Mouse (Mus musculus) spleen, postnatal 14 days (tissue): ENCODE results near the gene Nlgn3.
"Not testable (repeated sequence)": the region's sequence is repeated elsewhere in the genome, so short reads cannot be mapped to it uniquely, and the experiment has no call there.

Experiments
- DNase-seq, 2 experiments: peaks; one replicate each; pipeline ENCODE4 v3.0.0; 2021 to 2022; ENCODE audit warnings: low spot score in 2 of 2

Nlgn3 gene

DNA sequence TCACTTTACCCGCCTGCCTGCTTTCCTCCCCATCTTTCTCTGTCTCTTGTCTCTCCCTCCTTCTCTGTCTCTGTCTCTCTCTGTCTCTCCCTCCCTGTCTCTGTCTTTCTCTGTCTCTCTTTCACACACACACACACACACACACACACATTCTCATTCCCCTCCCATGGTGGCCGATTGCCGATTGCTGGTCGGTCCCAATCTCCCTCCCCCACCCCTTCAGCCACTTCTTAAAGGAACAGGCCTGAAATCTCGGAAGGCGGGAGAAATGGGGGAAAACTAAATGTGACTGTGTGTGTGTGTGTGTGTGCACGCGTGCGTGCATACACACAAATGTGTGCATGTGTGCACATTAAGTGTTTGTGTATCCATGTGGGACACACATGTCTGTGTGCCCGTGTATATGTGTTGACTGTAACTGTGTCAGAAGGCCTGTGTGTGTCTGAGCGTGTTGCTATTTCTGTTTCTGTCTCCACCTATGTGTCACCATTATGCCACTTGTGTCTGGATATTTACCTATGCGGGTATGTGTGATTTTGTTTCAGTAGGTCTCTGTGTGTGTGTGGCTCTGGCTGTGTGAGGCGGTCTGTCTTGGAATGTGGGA, 1.6 kb downstream of the Nlgn3 start:
- no peak for DNase-seq

DNA sequence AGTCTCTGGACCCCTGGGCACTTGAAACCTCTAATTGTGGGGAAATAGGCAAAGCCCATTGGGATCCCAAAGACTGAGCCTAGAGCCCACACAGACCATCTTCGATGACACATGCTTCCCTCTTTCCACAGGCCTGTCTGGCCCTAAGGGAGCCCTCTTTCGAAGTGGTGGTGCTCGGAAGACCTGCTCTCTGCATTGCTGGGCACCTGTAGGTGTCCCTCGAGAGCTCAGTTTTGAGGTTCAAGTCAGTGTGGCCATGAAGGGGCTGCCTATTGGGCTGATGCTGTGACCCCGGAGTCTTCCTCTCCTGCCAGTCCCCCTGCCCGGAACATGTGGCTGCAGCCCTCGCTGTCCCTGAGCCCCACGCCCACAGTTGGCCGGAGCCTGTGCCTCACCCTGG, 2.7 kb downstream of the Nlgn3 start:
- no peak for DNase-seq

DNA sequence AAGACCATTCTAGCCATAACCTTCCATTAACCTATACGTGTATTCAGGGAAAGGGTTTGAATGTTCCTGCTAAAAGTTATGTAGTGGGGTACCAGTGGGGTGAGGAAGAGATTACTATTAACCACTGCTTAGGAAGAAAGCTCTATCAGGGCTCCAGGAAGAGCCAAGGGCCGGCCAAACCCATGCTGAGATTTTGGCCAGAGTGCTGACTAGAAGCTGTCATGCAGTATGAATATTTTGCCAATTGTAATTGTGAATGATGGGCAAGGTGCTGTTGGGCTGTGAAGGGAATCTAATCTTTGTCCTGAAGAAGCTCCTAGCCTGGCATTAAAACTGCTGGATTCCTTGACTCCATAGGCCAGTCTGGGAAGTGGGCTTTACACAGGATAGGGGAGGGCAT, 5.7 kb downstream of the Nlgn3 start:
- no peak for DNase-seq

DNA sequence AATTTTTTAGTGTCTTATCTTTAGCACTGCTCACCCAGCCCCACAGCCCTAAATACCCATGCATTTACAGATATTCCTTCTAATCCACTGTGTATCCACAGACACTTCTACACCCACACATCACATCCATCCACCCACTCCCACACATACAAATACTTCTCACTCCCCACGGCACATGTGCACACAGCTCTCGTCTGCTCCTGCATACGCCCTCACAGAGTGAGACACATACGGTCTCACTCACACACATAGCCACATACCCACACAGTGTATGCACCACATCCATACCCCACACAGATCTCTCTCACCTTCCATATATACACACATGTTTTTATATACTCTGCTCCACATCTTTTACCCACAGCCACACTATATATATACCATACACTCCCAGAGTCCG, 10.3 kb downstream of the Nlgn3 start:
- no peak for DNase-seq

DNA sequence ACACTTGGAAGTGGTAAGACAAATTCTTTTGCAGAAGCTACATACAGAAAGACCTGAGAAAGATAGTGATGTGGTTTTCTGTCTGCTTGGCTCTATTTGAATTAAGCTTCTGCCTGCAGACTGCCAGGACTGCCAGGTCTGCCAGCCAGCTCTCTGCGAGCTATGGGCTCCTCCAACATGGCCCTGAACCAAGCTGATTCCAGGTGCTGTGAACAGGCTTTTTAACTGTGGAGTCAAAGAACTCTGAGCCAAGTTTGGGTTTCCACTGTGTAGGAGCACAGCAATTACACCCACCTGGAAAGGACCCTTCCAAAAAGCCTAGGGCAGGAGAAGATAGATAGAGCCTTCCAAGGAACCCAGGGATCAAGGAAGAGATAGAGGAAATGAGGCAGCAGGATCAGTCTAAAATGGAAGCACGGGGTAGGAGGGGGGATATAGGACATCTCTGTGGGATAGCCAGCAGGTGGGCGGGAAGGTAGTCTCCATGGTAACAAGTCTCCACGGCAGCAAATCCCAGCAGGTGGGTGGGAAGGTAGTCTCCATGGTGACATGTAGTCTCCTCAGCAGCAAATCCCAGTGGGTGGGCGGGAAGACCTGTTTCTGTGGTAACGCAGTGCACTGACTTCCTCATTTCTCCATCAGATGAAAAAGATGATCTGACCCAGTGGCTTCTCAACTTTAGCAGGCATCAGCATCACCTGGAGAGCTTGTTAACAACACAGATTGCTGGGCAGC, 14.8 kb downstream of the Nlgn3 start:
- no peak for DNase-seq

DNA sequence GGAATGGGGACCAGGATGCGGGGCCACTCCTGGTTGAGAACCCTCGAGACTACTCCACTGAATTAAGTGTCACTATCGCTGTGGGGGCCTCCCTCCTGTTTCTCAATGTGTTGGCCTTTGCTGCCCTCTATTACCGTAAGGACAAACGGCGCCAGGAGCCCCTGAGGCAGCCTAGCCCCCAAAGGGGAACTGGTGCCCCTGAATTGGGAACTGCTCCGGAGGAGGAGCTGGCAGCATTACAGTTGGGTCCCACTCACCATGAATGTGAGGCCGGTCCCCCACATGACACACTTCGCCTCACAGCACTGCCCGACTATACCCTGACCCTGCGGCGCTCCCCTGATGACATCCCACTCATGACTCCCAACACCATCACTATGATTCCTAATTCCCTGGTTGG, 20.8 kb downstream of the Nlgn3 start:
- no peak for DNase-seq

DNA sequence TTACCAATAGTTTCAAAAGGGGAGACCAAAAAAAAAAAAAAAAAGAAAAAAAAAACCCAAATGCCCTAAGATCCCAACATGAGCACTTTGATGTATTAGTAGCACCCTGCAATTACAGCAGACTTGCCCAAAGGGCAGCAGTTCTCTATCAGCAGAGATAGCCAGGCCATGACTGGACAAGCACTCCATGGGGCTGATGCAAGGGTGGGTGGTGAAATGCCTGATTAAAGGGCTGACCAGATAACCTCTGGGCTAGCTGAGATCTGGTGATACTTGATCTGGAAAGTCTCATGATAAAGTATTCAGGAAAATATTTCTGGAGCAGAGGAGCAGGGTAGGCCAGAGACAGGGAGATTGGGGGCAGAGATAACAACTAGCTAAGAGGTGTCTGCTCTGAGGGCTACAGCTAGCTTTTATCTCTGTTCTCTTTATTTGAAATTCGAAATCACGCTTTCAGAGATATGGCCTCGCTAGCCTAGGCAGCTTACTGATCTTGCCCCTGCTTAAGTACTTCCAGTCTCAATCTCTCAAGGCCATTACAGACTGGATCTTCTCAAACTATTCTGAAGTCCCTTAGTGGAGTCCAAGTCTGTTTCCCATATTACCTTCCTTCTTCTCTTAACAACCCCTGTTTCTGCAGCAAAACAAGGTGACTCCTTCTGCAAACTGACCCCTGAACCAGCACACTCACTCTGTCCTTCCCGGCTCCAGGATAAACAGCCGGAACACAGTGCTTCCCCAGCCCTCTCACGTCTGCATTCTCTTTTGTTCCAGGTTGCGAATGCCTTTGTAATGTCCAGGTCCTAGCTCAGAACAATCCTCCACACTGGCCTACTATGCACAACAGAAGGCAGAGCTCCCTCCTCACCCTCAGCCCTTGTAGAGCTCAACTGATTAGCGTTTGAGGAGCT, 27.3 kb downstream of the Nlgn3 start:
- DNase-seq = no peak

DNA sequence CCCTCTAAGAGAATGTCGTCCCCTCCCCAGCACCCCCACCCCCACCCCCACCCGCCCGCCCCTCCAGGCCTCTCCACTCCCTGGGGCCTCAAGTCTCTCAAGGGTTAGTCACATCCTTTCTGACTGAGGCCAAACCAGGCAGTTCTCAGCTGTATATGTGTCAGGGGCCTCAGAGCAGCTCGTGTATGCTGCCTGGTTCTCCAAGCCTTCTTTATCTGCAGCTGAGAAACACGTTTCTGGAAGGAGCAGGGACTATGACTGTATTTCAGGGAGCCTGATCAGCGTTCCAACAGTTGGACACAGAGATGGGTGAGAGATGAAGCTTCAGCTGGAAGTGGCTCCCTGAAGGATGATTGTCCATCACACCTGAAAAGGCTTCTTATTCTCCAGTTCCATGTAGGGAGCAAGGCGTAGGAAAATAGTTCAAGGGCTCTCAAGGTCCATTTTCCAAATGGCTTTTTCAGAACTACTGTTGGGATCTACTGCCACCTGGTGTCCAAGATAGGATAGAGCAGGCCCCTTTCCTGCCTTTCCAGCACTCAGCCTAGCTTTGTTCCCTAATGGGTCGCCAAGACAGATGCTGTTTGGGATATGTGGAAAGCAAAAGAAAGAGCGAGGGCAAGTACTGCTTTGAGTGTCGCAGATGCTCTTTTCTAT, 30.5 kb downstream of the Nlgn3 start:
- peak; percentile 10 to 42 for DNase-seq

DNA sequence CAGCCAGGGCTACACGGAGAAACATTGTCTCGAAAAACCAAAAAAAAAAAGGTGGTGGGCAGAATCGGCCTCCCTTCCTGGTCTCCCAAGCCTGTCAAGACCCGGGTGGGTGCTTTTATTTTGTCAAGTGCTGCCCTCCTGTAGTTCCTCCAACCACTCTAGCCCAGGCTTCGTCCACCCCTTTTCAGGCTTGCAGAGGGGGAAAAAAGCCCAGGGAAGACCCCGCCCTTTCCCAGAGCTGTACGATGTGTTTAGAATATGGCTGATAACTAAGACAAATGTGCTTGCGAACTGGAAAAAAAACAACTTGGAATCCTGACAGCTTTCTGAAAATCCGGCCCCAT, 33.0 kb downstream of the Nlgn3 start:
- DNase-seq = no peak

DNA sequence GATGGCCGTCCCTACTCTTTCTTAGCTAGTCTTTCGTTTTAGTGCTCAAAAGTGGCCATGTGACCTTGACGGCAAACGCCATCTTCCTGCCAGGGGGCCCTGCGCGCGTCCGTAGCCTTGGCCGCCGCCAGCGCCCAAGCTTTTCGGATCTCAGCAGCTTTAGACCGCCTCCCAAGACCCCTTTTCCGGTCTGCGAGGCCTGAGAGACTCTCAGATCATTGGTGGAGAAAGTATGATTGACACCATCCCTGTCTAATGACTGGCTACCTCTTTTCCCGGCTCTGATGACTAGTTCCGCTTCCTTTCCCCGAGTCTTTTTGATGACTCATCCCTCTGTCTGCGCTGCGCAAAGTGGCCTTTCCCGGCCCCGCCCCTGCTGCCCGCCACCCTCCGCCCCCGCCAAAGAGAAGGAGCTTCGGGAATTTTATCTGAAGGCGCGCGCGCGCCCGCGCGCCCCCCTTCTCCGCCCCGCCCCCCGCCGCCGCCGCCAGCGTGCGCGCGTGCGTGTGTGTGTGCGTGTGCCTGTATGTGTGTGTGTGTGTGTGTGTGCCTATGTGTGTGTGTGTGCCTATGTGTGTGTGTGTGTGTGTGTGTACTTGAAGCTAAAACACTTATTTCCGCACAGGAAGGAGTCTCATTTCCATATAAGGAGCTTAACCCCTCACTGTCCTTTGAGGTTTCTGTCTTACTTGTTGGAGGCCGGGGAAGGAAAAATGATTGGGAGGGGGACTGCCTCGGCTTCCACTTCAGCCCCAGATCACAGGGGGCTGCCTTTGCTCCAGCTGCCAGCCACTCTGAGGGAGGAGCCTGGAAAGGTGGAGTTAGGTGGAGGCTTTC, 33.6 kb downstream of the Nlgn3 start:
- peak; percentile 50 to 70 for DNase-seq

DNA sequence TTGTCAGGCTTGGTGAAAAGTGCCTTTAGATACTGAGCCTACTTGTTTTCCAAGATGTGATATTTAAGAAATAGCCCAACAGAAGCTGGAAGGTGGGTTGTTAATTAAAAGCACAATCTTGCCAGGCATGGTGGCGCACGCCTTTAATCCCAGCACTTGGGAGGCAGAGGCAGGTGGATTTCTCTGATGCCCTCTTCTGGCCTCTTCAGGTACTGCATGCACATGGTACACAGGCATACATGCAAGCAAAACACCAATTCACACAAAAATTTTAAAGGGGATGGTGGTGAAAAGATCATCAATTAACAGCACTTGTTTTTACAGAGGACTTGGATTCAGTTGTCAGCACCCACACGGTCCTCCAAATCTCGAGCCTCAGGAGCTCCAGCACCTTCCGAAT, 35.6 kb downstream of the Nlgn3 start:
- peak in 1 of 2 experiments; percentile 9 for DNase-seq

DNA sequence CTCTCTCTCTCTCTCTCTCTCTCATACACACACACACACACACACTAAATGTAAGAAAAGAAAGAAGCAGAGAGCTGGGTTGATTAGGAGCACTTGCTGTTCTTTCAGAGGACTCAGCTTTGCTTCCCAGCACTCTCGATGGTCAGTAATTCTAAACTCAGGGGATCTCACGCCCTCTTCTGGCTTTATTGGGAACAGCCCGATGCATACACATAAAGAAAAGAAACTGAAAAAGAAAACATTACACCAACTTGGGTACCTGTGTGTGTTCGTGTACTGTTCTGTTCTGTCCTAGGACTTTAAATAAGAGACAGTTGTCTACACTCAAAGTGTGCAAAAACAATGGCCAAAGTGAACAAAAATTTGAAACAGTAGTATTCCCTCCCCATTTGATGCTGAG, 39.7 kb downstream of the Nlgn3 start:
- no peak for DNase-seq

DNA sequence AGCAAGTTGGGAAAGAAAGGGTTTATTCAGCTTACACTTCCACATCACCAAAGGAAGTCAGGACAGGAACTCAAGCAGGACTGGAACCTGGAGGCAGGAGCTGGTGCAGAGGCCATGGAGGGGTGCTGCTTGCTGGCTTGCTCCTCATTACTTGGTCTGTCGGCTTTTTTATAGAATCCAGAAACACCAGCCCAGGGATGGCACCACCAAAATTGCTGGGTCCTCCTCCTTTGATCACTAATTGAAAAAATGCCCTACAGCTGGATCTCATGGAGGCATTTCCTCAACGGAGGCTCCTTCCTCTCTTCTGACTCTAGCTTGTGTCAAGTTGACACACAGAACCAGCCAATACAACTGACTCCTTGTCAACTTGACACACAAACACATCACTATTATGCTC, 43.9 kb downstream of the Nlgn3 start:
- DNase-seq = not testable (repeated sequence)

DNA sequence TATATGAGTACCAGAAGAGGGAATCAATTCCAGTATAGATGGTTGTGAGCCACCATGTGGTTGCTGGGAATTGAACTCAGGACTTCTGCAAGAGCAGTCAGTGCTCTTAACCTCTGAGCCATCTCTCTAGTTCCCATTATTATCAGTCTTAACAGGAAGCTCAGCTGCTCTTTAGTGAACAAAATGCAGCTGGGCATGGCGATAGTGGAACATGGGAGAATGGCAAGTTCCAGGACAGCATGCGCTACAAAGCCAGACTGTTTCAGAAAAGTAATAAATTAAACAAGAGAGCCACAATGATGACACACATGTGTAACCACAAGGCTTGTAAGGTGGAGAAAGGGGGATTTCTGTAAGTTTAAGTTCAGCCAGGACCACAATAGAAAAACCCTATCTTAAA, 46.5 kb downstream of the Nlgn3 start:
- DNase-seq = no peak

DNA sequence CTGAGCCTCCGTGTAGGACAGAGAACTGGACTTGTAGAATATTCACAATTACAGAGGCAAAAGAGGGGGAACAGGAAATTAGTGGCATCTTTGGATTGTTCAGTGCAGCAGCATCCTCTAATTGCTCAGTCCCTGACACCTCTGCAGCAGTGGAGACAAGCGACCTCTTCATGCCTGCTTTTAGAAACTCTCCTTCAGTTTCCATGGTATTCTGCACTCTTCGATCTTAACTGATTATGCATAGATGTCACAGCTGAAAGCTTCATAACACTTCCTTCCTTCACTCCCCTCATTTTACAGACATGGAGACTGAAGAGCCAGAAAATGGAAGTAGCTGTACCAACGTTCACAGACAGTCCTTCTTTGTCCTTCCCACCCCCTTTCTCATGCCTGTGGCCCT, 47.5 kb downstream of the Nlgn3 start:
- no peak for DNase-seq

DNA sequence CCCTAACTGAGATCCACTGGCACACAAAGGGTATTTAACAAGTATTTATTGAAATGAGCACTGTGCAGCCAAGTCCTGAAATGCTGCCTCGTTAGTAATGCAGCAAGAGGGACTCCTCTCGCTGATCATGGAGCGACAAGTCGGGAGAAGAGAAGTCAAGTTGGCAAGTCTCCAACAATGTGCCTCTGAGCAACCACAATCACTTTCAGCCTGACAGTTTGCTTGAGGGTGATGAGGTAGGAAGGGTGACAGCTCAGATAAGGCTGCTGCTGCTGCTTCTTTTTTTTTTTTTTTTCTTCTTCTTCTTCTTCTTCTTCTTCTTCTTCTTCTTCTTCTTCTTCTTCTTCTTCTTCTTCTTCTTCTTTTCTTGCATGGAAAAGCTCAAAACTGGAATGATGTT, 52.2 kb downstream of the Nlgn3 start:
- DNase-seq = no peak

DNA sequence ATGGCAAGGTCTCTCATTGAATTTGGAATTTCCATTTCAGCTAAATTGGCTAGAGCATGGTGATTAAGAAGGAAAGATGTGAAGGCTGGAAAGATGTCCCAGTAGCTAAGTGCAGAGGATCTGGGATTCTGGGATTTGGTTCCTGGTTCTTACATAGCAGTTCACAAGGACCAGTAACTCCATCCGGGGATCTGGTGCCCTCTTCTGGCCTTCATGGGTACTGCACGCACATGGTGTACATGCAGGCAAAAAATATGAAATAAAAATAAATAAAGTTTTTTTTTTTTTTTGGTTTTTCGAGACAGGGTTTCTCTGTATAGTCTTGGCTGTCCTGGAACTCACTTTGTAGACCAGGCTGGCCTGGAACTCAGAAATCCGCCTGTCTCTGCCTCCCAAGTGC, 59.9 kb downstream of the Nlgn3 start:
- DNase-seq = peak in 1 of 2 experiments; percentile 3

DNA sequence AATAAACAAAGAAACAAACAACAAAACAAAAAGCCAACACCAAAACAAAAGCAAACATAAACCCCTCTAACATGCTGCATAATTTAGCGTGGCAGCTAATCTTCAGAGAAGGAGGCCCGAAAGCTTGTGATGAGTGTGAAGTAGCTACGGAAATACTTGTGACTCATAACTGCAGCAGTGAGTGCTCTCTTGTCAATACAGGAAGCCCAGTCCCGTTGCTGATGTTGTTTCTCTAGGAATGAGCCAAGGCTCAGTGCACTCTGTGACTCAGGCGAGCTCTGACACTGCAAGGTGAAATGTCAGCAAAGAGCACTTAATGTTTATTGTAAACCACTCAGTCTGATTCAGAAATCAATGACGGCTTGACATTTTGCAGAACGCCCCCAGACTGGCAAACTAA, 70.0 kb downstream of the Nlgn3 start:
- DNase-seq = no peak

DNA sequence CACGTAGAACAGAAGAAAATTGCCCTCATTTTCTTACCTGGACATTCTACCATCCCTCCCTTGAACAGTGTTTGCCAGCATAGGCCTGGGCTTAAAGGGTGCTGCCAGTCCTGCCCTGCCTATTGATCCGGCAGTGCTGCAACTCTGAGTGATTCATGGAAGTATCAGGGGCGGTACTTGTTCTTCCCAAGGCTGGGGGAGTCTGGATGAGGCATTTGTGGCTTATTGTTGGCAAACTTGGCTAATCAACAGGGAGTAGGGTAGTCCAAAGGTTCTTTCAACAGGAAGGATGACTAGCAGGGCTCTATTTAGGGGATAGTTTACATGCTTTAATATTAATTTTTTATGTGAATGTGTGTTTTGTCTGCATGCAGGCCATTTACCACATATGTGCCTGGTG, 71.6 kb downstream of the Nlgn3 start:
- DNase-seq = no peak

DNA sequence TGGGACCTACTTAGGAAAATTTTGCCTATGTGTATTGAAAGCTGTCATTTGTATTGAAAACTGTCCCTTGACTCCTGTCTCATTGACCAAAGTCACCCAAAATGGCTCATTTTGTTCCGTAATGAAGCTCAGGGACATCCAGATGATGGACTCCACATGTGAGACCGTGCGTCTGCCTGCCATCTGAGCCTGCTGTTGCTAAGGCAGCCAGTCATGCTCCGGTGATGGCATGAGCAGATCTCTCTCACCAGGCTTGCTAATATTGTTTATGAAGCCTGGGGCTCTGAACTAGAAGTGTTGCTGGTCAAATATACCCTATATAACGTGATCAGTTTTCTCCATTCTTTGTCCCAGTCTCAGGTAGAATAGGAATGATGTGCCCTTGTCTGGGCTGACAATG, 74.0 kb downstream of the Nlgn3 start:
- no peak for DNase-seq
